Mouse (Mus musculus) bone marrow macrophage, adult 2 months (primary cell): ENCODE measurements around the gene Pogz.

Source experiments
- CTCF ChIP-seq: IDR thresholded peaks from 2 replicates; pipeline ENCODE4 v1.5.1; 2012; ENCODE audit warnings: low read depth, mild to moderate bottlenecking, low read length, moderate library complexity
- POLR2A ChIP-seq: IDR thresholded peaks from 2 replicates; pipeline ENCODE4 v1.6.1; 2012; ENCODE audit warnings: mild to moderate bottlenecking, low read depth, low read length, borderline replicate concordance

DNA sequence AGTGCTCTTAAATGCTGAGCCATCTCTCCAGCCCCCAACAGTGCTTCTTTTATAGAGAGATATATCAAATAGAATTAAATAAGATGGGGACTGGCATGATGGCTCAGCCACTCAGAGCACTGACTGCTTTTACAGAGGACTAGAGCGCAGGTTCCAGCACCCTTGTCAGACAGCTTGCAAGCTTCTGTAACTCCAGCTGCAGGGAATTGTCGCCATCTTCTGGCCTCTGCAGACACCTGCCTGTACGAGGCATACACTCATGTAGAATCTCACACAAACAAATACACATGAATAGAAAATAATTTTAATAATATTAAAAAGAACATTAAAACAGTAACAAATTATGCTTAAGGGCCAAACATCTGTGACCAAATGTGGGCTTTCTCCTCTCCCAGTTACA, 13.3 kb upstream of the Pogz start:
- TF ChIP-seq POLR2A (no peak), CTCF (no peak)
